Mouse (Mus musculus): ENCODE measurements at regions not wholly inside any gene's neighbourhood (a gene's known extent, or its start where the extent isn't known, plus 50 kb on each side); places are given as distances from the start of the nearest gene placed in this dataset.

- no peak for DNase-seq
These were observed 140.2 kb upstream of the Atxn1 start for GRCm38 (mm10) chr13:46104971-46105370.

DNA sequence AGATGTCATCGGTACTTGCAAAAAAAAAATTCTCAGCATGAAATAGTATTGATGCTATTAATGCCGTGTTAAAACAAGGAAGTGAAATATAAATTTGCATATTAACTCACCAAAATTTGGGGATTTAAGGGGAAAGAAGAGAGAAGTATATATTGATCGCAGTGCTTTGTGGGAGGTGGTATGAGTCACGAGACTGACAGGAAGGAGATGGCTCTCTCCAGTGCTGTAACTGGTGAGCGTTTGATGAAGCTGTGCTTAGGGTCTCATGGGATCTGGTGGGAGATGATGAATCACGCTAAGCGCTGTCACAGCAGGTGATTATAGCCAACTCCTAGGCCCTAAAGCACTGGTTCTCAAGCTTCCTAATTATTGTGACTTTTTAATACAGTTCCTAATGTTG is 133.8 kb upstream of the Atxn1 start:
- DNase-seq, result no peak

GRCm38 (mm10) chr13:46098131-46098530 is 133.3 kb upstream of the Atxn1 start:
- no peak for DNase-seq

- DNase-seq, result no peak
These were observed 132.2 kb upstream of the Atxn1 start for GRCm38 (mm10) chr13:46096968-46097367.

DNA sequence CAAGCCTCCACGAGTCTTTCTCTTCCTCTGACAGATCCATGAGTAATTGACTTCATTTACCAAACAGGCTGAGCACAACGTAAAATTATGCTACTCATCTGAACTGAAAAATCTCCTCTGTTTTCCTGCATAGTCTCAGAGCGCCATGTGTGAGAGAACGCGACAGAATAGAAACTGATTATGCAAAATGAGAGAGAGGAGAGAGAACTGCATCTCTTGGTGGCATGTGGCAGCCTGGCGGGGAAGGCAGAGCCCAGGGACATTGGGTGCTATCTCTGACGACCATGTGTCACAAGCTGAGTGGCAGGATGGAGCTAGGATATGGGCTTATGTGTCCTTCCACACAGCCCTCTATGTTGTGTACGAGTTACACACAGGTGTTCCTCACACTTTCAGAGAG is 131.6 kb upstream of the Atxn1 start:
- no peak for DNase-seq

DNA sequence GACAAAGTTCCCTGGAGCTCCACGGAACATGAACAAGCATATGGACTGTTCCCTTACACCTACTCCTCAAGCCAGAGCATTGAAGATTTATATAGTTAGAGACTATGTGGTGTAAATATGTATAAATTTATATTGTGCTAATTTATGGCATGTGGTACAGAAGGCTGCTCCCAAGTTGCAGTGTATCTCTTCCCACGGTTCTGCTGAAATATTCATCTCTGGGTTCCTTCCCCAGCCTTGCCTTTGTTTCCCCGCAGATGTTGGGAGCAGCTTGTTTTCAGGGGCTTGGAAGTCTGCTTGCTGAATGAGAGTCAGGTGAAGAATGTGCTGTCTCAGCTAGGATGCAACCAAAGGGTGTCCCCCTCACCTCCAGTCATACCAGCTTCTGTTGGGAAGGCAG is 128.0 kb upstream of the Atxn1 start:
- no peak for DNase-seq

DNA sequence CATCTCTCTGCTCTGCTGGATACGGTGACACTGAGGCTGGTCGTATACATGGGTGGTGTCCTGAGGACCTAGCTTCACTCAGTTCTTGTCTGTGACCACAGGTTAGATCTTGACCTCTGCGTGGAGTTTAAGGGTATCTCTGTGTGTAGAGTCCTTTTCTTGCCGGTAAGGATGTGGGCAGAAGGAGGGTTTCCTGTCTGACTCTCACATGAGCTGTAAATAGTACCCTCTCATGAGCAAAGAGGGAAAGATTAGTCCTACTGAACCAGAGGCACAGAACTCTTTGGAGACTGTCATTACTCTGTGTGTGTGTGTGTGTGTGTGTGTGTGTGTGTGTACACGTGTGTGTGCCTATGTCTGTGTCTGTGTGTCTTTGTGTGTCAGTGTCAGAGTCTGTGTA is 126.3 kb upstream of the Atxn1 start:
- no peak for DNase-seq

DNA sequence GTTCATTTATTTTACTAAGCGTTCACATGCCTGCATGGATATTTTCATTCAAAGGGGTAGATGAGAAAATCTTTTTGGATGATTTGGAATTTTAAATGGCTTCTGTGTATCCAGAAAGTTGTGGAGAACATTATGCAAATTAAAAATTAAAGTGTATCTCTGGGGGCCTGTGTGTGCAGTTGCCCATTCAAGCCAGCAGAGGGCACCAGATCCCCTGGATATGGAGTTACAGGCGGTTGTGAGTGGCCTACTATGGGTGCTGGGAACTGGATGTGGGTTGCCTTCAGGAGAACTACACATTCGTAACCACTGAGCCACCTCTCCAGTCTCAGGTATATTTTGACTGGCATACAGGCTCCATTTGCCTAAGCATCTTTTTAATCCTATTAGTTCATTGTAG is 123.4 kb upstream of the Atxn1 start:
- DNase-seq, result no peak

DNA sequence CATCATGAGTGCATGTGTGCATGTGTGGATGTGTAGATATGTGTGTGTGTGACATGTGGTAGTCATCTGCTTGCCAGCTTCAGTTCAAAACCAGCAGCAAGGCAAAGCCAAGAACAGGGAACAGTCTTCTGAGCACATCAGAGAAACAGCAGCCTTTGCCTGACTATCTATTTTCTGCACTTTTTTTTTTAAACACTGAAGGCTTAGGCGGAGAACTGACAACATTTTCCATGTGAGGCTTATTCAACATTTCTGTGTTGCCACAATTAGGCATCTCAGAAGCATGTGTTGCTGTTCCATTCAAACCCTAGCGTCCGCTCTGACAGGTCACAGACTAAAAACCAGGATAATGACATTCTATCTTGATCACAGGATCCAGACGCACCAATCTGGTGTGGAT is 122.9 kb upstream of the Atxn1 start:
- DNase-seq, result no peak

GRCm38 (mm10) chr13:46076879-46077278 is 112.1 kb upstream of the Atxn1 start:
- DNase-seq, result no peak

DNA sequence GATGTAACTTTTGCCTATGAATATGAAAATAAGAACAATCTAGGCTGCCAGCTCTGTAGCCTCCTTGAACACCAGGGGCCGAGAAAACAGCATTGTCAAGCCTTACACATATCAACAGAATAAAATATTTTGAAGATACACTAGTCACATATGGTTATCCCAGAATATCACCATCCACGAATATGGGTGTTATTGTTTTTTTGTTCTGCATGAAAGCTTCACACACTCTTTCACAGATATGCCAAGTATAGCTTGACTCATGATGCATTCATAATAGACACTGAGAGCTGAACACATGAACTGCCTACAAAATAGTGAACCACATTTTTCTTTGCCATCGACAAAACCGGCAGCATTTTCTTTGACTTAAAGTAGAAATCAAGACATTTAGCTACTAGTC is 106.9 kb upstream of the Atxn1 start:
- DNase-seq, result no peak

DNA sequence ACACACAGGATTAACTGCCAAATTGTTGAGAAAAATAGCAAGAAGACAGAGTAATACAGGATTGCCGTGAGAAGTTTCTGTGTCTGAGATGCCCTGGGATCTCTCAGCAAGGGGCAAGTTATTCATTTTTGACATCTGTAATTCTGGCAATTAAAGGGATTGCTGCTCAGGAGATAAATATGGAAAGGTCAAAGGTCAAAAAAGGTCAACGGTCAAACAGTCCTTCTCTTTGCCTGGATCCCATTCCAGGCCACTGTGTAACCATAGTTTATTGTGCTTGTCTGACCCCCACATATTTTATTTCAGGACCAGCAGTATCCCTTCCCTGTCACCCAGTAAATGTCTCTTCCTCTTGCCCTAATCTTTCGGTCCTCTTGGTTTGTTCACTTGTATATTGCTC is 104.8 kb upstream of the Atxn1 start:
- DNase-seq, result peak in 1 of 2 experiments; percentile 6

GRCm38 (mm10) chr13:46062758-46063157 is 98.0 kb upstream of the Atxn1 start:
- no peak for DNase-seq

GRCm38 (mm10) chr13:46059870-46060269 is 95.1 kb upstream of the Atxn1 start:
- no peak for DNase-seq

GRCm38 (mm10) chr13:46058862-46059261 is 94.1 kb upstream of the Atxn1 start:
- peak; percentile 4 to 9 for DNase-seq

- DNase-seq, result no peak
These were observed 93.5 kb upstream of the Atxn1 start for GRCm38 (mm10) chr13:46058341-46058740.

DNA sequence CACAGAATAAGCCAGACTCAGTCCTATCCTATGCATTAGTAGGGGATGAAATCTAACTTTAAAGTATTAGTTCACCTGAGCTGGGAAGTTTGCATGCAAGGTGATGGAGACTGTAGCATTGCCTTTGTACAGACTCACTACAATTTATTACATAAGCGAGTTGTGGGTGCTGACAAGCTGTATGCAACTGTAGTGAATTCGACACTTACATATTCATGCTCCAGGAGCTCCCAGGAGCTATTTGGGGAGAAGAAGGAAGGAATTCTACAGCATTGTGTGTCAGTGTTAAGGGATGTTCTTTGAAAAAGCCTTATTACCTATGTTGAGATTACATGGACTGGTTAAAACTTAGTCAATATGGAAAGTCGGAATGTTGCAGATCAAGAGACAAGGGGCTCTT is 90.6 kb upstream of the Atxn1 start:
- DNase-seq, result no peak

- DNase-seq, result no peak
These were observed 78.8 kb upstream of the Atxn1 start for GRCm38 (mm10) chr13:46043568-46043967.

- DNase-seq, result no peak
These were observed 78.2 kb upstream of the Atxn1 start for GRCm38 (mm10) chr13:46043016-46043415.

DNA sequence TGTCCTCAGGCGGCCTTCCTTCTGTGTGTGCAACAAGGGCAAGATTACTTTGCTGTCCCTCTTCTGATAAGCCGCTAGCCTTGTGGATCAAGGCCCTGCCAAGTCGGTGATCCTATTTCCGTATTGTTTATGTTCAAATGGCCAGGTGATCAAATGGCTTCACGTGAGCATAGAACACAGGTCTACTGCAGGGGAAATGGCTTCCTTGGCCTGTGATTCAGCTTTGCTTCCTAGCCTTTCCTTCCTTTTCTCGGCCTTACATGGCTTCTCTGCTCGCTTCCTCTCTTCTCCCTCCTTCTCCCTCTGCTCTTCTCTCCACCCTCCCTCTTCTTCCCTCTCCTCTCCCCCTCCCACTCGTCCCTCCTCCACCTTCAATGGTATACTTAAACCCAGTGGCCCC is 77.4 kb upstream of the Atxn1 start:
- no peak for DNase-seq

GRCm38 (mm10) chr13:46041475-46041874 is 76.7 kb upstream of the Atxn1 start:
- DNase-seq, result no peak

DNA sequence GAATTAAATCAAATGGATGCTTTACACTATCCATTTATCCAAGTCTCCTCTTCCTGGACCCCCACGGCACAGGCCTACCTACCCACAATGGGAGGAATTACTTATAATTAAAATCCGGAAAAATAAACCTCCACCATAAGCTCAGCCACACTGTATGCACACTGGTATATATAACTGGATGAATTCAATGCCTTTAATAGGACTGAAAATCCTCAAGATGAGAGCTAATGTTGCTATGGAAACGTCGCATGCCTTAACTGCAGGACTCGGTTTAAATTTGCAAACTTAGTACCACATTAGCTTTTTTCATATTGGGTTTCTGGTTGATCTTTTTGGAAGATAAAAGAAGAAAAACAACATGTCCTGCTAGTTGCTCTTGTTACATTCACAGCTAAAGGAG is 75.3 kb upstream of the Atxn1 start:
- DNase-seq, result no peak

DNA sequence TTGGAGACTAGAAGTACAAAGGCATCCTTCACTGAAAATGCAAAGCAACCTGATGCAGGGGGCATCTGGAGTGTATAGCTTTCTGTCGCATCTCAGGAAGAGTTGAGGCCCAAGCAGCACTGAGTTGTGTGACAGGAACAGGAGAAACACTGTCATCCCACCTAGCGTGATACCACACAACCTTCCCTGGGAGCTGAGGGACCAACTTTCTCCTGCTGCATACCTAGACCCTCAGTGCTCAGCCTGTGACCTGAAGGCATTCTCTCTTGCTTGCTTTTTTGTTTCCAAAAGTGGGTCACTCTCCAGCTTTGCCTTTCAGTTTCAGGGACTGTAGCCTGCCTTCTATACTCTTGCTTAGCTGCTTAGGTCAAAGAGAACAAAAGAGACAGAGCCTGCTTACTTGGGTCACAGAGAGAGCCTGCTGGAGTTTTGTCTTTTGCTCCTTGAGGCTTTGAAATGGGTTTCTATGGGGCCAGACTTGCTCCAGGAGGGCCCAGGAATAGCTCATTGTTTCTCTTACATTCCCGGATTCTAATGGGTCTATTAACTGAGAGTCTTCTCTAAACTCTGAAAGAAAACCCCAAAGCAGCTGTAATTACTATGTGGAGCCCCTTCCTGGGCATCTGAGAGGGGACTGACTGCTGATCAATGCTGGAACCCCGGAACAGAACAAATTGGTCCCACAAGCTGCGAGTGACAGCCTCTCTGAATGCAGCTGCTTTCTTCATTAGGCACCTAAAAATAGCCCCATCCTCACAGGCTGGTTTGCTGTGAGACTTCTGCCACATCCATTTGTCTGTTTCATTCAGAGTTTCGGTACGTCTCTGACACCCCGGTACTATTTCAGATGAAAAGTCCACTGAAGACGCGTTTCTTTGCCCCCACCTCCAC is 73.9 kb upstream of the Atxn1 start:
- DNase-seq, result no peak

DNA sequence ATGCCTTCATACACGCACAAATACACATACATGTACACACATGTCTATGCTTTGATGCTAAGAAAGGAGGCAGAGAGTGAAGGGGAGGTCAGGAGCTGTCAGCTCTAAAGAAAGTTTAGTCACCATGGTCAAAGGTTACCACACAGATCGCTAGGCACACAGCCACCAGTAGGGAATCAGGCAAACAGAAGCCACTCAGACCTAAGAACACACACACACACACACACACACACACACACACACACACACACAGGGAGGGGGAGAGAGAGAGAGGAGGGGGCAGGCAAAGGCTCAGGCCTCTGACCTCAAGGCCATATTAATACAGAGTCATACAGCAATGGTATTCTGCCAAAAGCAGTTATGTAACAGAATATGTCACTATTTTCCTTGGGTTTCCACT is 67.5 kb upstream of the Atxn1 start:
- peak; percentile 36 to 41 for DNase-seq

DNA sequence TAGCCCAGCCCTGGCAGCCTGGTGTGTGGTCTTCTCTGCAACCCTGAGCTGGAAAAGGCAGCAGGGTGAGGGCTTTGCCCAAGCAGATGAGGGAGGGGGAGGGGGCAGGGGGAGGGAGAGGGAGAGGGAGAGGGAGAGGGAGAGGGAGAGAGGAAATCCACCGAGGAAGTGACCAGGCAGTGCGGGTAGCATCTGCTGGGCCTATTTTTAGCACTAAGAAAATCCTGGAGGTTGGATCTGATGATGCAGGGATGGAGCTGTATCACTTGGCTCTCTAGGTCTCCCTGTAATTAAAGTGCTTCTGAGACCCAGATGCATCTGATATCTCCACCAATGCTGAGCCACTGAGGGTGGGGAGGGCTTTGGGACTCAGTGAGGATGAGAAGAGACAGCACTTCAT is 61.2 kb upstream of the Atxn1 start:
- no peak for DNase-seq
